Mouse (Mus musculus) neural tube, embryonic 13.5 days (tissue): Measurements from ENCODE around the gene Myo18a. TPM values are rescaled to one million over a fixed set of nuclear protein-coding genes. Genes with fewer than 3 reads are reported as not detected.
"Not testable (repeated sequence)": the region's sequence is repeated elsewhere in the genome, so short reads cannot be mapped to it uniquely, and the experiment has no call there.

Source experiments
- ATAC-seq: fragments of 200-750 bp; cut with Nextera tagmentation; 2 replicates; pipeline ENCODE4 v1.8.0; 2017; ENCODE audit warnings: low read depth, mild to moderate bottlenecking, moderate TSS enrichment, moderate library complexity
- H3K27ac ChIP-seq: fragments of 300-500 bp; sonication (generic); replicated peaks from 2 replicates; pipeline ENCODE4 v1.5.1; 2015; ENCODE audit warnings: moderate library complexity, mild to moderate bottlenecking, inconsistent platforms
- H3K27me3 ChIP-seq: fragments of 300-500 bp; sonication (generic); 2 replicates; pipeline ENCODE4 v1.6.1; 2015; ENCODE audit warnings: mild to moderate bottlenecking, inconsistent platforms
- H3K36me3 ChIP-seq: fragments of 300-500 bp; sonication (generic); 2 replicates; pipeline ENCODE4 v1.6.1; 2015; ENCODE audit warnings: mild to moderate bottlenecking, inconsistent platforms
- H3K4me1 ChIP-seq: fragments of 300-500 bp; sonication (generic); replicated peaks from 2 replicates; pipeline ENCODE4 v1.6.1; 2015; ENCODE audit warnings: inconsistent platforms
- H3K4me2 ChIP-seq: fragments of 300-500 bp; sonication (generic); 2 replicates; pipeline ENCODE4 v1.6.1; 2015; ENCODE audit warnings: inconsistent platforms, mild to moderate bottlenecking, moderate library complexity
- H3K4me3 ChIP-seq: fragments of 300-500 bp; sonication (generic); 2 replicates; pipeline ENCODE4 v1.5.1; 2015; ENCODE audit warnings: mild to moderate bottlenecking, inconsistent platforms
- H3K9ac ChIP-seq: fragments of 300-500 bp; sonication (generic); 2 replicates; pipeline ENCODE4 v1.6.1; 2015; ENCODE audit warnings: moderate library complexity, mild to moderate bottlenecking, inconsistent platforms
- H3K9me3 ChIP-seq: fragments of 300-500 bp; sonication (generic); 2 replicates; pipeline ENCODE4 v1.6.1; 2016; ENCODE audit warnings: inconsistent platforms
- WGBS: fragments of 180-500 bp; shearing (Covaris S2); methylation state at CpG from one replicate; pipeline ENCODE4 v1.1.7; 2015; 5-methylcytosine and 5-hydroxymethylcytosine counted together
- polyA plus RNA-seq: library from polyadenylated mRNA; unstranded; fragments of >200 nt; fragmentation: Nextera tagmentation; extraction: Ambion mirVana; gene quantifications from 2 replicates; pipeline ENCODE4 v1.2.1, GENCODE M21; 2015

Gene Myo18a
- polyA plus RNA-seq, result 43.2 and 44.2 TPM in 2 replicates

DNA sequence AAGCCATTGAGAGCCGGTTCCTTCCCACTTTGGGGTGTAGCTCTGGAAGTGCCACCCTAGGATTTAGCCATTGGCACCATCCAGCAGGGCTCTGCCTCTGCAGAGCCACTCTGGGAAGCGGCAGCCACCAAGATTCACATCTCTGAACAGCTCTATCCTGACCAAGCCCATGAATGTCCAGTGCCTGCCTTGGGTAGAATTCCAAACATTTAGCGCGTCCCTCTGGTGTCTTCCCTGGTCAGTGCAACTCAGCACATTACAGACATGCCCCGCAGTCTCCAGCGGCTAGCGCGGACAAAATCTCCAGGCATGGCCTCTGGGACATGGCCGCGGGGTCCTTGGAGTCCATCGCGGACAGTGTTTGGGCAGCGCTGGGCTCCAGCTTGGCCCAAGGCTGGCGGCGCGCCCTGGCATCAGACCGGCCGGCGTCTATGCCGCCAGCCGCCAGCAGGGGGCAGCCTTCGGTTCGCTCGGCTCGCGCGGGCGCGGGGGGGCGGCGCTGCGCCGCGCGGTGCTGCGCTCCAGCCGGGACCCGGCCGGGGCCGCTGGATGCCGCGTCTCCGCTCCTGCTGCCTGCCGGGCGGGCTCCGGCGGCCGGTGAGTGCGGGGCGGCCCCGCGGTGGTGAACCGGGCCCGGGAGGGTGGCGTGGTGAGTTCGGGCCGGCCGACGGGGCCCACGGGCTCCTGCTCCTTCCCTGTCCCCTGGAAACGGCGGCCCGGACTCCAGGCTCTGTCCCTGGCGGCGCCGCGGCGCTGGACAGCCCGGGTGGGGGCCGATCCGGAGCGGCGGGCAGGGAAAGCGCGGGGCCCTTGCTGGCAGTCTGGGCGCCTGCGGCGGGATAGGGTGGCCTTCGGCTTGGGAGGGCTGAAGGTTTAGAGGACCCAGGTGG lies at the start of gene Myo18a:
TSS of gene Myo18a (plus strand) at position 464 of the 890 bp plus-strand sequence.
- H3K4me3 ChIP-seq, result peak within 1 kb of the TSS; percentile 94
- no peaks in the 10 kb centered on the region for H3K27me3 ChIP-seq
- H3K4me1 ChIP-seq, result peaks cover 46% of the 10 kb centered on the region
- ATAC-seq, result peak; percentile 83
- H3K4me2 ChIP-seq, result peak within 1 kb of the TSS; percentile 81
- H3K27ac ChIP-seq, result peak within 1 kb of the TSS; percentile 97
- 2% methylated on average over 79 of the region's 79 CpGs for WGBS
- peak within 1 kb of the TSS; percentile 99 for H3K9ac ChIP-seq
- no peaks in the 10 kb centered on the region for H3K9me3 ChIP-seq
- no peaks in the 10 kb centered on the region for H3K36me3 ChIP-seq

DNA sequence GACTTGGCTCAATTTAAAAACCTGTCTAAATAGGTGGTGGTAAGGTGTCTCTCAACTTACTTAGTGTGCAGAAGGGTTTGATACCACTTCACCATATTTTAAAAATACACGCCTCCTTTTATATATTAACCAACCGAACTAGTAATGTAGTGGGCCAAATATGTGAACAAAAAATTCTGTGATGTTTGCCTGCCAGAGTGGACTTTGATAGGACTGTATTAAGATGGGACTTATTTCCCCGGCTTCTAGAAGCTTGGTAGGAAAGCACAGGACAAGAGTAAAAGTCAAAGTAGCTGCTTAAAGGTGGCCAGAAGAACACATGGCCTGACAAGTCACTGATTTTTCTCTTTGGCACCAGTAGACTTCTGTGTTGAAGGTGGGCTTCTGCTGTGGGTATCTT lies 49.3 kb upstream of the Myo18a start:
- no peaks in the 10 kb centered on the region for H3K27me3 ChIP-seq
- no peak overlapping the region for H3K4me2 ChIP-seq
- H3K27ac ChIP-seq, result no peak overlapping the region
- H3K9ac ChIP-seq, result no peak overlapping the region
- H3K4me3 ChIP-seq, result no peak overlapping the region
- WGBS, result 96% methylated on average over 3 of the region's 3 CpGs
- ATAC-seq, result no peak
- no peaks in the 10 kb centered on the region for H3K4me1 ChIP-seq
- H3K9me3 ChIP-seq, result no peaks in the 10 kb centered on the region
- H3K36me3 ChIP-seq, result peaks cover 6% of the 10 kb centered on the region; the same call in 1 of the 2 replicates

DNA sequence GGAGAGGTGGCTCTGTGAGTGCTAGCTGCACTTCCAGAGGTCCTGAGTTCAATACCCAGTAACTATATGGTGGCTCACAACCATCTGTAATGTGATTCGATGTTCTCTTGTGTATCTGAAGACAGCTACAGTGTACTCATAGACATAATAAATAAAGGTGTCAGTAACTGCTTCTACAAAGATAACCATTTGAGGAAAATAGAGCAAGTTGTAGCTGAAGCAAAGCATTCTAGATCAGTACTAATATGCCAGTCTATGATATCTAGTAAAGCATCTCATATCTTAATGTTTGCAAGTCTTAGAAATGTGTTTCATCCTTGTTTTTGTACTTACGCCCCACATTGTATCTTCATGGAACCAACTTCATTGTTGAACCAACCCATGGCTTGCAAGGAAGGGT lies 44.0 kb upstream of the Myo18a start:
- no peak overlapping the region for H3K4me2 ChIP-seq
- H3K4me3 ChIP-seq, result no peak overlapping the region
- no peaks in the 10 kb centered on the region; the same call in 1 of the 2 replicates for H3K36me3 ChIP-seq
- H3K4me1 ChIP-seq, result no peaks in the 10 kb centered on the region
- 92% methylated on average over 2 of the region's 2 CpGs for WGBS
- H3K27ac ChIP-seq, result no peak overlapping the region
- H3K9ac ChIP-seq, result no peak overlapping the region
- no peak for ATAC-seq
- no peaks in the 10 kb centered on the region for H3K27me3 ChIP-seq
- no peaks in the 10 kb centered on the region for H3K9me3 ChIP-seq

DNA sequence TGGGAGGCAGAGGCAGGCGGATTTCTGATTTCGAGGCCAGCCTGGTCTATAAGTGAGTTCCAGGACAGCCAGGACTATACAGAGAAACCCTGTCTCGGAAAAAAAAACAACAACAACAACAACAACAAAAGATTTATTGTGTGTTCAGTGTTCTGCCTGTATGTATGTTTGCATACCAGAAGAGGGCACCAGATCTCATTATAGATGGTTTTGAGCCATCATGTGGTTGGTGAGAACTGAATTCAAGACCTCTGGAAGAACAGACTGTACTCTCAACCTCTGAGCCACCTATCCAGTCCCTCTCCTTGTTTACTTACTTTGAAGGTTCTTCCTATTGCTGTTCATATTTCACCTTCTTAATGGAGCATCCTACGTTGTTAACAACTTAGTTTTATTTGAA lies 41.7 kb upstream of the Myo18a start:
- Histone ChIP-seq H3K9ac (no peak overlapping the region), H3K4me3 (no peak overlapping the region), H3K4me2 (no peak overlapping the region), H3K4me1 (peaks cover 4% of the 10 kb centered on the region; the same call in 1 of the 2 replicates), H3K27me3 (no peaks in the 10 kb centered on the region), H3K9me3 (no peaks in the 10 kb centered on the region), H3K27ac (no peak overlapping the region), H3K36me3 (no peaks in the 10 kb centered on the region)
- no peak for ATAC-seq
- WGBS, result 89% methylated on average over 4 of the region's 4 CpGs

DNA sequence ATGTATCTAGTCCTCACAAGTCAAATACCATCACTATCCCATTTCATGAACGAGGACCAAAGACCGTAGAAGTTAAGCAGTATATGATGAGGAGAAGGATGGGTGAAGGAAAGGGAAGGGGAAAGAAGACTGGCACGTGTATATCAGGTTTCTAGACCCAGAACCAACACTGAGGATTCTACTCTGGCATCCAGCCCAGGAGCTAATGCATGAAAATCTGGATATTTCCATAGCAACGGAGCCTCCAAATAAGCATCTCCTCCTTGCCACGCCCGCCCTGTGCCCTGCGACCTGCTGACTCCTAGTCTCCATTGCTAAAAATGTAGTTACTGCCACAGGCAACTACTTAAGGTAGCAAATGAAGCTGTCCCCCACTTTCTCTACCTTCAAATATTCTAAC lies 38.3 kb upstream of the Myo18a start:
- Histone ChIP-seq H3K36me3 (no peaks in the 10 kb centered on the region), H3K4me1 (peaks cover 12% of the 10 kb centered on the region; the same call in 1 of the 2 replicates), H3K4me2 (no peak overlapping the region), H3K9ac (no peak overlapping the region), H3K27ac (no peak overlapping the region), H3K27me3 (no peaks in the 10 kb centered on the region), H3K4me3 (no peak overlapping the region), H3K9me3 (no peaks in the 10 kb centered on the region)
- WGBS, result 74% methylated on average over 7 of the region's 7 CpGs
- ATAC-seq, result no peak

DNA sequence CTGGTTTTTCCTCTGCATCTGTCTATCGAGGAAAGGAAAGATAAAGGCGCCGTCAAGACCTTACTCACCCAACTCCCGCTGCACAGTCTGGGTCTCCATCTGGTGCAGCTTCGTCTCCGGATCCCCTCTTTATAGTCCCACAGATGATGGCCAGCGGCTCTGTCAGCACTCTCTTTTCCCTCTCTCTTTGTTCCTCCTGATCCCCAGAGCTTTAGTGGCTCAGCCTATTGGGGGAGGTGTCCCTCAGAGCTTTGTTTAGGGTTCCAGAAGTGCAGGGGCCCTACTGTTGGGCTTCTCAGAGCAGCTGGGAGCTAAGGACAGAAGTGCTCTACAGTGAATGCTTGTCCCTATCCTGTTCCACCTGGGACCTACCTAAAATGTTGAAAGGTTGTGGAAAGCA lies 37.9 kb upstream of the Myo18a start, which contains the start of gene Cryba1:
TSS of gene Cryba1 (minus strand) at position 101 of the 400 bp plus-strand sequence.
- Histone ChIP-seq H3K27ac (no peak within 1 kb of the TSS), H3K4me1 (peaks cover 12% of the 10 kb centered on the region; the same call in 1 of the 2 replicates), H3K9ac (no peak within 1 kb of the TSS), H3K4me2 (no peak within 1 kb of the TSS), H3K9me3 (no peaks in the 10 kb centered on the region), H3K36me3 (no peaks in the 10 kb centered on the region), H3K4me3 (no peak within 1 kb of the TSS), H3K27me3 (no peaks in the 10 kb centered on the region)
- ATAC-seq, result no peak
- WGBS, result 39% methylated on average over 7 of the region's 7 CpGs

DNA sequence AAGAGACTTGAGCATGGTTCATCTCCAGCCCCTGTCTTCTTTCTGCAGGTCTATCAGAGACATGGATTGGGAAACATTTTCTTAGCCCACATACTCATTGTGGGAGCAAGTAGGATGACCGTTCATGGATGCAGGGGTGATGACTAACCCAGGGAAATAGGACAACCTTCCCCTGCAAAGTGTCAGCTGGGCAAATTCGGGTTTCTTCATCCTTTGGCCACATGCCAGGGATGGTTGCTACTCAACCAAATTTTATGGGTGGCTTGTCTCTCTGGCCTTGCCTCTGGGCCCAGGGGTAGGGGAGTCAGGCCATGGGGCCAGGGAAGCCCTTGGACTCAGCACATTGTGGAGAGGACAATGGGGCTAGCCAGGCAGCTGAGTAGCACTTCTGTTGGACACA lies 34.5 kb upstream of the Myo18a start:
- no peak overlapping the region for H3K4me2 ChIP-seq
- H3K4me1 ChIP-seq, result peaks cover 12% of the 10 kb centered on the region; the same call in 1 of the 2 replicates
- no peak overlapping the region for H3K9ac ChIP-seq
- no peaks in the 10 kb centered on the region for H3K36me3 ChIP-seq
- no peaks in the 10 kb centered on the region for H3K9me3 ChIP-seq
- no peak overlapping the region for H3K27ac ChIP-seq
- H3K4me3 ChIP-seq, result no peak overlapping the region
- no peaks in the 10 kb centered on the region for H3K27me3 ChIP-seq
- no peak for ATAC-seq
- 47% methylated on average over 2 of the region's 2 CpGs for WGBS

DNA sequence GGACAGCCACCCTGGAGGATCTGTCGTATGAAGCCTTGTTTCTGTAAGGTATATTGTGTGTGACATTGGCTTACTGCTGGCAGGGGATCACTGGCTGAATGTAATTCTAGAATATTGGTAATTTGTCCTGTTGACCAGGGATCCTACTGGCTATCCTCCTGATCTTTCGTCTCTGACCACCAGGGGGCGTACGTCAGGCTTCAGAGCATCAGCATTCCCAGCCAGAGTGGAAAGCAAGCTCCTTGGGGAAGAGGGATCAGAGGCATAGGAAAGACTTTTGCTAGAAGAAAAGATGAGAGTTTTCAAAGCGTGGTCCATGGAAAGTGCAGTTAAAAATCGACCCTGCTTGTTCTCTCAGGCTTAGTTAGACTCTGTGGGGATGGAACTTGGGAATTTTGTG lies 25.8 kb upstream of the Myo18a start:
- no peak overlapping the region for H3K4me2 ChIP-seq
- no peaks in the 10 kb centered on the region for H3K4me1 ChIP-seq
- no peaks in the 10 kb centered on the region for H3K27me3 ChIP-seq
- H3K9me3 ChIP-seq, result no peaks in the 10 kb centered on the region
- WGBS, result 2% methylated on average over 6 of the region's 6 CpGs
- no peaks in the 10 kb centered on the region for H3K36me3 ChIP-seq
- H3K9ac ChIP-seq, result no peak overlapping the region
- no peak overlapping the region for H3K27ac ChIP-seq
- no peak for ATAC-seq
- no peak overlapping the region for H3K4me3 ChIP-seq

DNA sequence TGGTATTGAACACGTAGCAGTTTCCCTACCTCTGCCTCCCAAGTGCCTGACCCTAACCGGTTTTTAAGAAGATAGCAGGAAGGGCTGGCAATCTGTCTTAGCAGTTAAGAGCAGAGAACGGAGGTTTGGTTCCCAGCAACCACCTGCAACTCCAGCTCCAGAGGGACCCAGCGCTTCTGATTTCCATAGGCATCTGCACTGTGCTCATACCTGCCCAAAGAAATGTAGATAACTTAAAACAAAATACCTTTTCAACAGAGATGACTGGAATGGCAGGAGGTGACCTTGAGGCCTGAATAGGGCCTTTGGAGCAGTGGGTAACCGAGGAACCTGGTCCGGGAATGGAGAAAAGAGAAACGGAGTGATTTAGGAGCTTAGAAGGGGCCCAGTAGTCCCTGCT lies 24.5 kb upstream of the Myo18a start:
- Histone ChIP-seq H3K4me1 (no peaks in the 10 kb centered on the region), H3K27ac (no peak overlapping the region), H3K36me3 (no peaks in the 10 kb centered on the region), H3K4me2 (no peak overlapping the region), H3K9ac (no peak overlapping the region), H3K9me3 (no peaks in the 10 kb centered on the region), H3K4me3 (no peak overlapping the region), H3K27me3 (no peaks in the 10 kb centered on the region)
- WGBS, result 42% methylated on average over 7 of the region's 7 CpGs
- ATAC-seq, result no peak

DNA sequence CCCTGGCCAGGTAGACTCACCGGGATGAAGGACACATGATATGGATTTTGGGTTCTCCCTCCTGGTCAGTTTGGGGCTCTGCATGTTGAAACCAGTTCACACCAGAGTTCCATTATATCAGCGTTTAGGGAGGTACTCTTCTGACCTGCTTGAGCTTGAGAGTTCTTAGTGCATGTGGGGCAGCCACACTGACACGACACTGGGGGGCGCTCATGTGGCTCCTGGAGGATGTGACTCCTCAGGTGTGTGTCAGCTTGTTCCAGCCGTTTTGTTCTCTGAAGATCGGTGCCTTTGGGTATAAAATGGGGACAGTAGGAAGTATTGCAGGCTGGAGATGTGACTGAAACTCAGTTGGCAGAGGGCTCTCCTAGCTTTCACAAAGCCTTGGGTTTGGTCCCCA lies 19.1 kb upstream of the Myo18a start:
- 38% methylated on average over 6 of the region's 6 CpGs for WGBS
- Histone ChIP-seq H3K4me3 (no peak overlapping the region), H3K36me3 (no peaks in the 10 kb centered on the region), H3K27ac (no peak overlapping the region), H3K4me1 (no peaks in the 10 kb centered on the region), H3K27me3 (no peaks in the 10 kb centered on the region), H3K9ac (no peak overlapping the region), H3K4me2 (no peak overlapping the region), H3K9me3 (no peaks in the 10 kb centered on the region)
- ATAC-seq, result no peak

DNA sequence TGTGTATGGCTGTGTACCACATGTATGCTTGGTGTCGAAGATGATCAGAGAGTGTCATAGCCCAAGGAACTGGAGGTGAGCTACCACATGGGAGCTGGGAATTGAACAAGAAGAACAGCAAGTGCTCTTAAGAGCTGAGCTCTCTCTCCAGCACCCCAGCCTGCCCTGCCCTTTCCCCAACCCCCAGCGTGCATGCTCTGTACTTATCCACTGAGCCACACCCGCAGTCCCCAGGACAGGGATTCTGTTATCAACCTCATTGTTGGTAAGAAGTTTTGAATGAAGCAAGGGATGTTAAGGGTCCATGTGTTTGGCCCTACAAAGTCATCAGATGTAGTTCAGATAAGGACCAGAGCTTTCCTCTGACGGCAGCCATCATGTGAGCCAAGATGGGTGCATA lies 16.4 kb upstream of the Myo18a start:
- 91% methylated on average over 4 of the region's 4 CpGs for WGBS
- no peaks in the 10 kb centered on the region for H3K9me3 ChIP-seq
- ATAC-seq, result no peak
- H3K4me2 ChIP-seq, result no peak overlapping the region
- H3K4me1 ChIP-seq, result no peaks in the 10 kb centered on the region
- H3K4me3 ChIP-seq, result no peak overlapping the region
- H3K36me3 ChIP-seq, result no peaks in the 10 kb centered on the region
- H3K27ac ChIP-seq, result no peak overlapping the region
- no peaks in the 10 kb centered on the region for H3K27me3 ChIP-seq
- no peak overlapping the region for H3K9ac ChIP-seq

DNA sequence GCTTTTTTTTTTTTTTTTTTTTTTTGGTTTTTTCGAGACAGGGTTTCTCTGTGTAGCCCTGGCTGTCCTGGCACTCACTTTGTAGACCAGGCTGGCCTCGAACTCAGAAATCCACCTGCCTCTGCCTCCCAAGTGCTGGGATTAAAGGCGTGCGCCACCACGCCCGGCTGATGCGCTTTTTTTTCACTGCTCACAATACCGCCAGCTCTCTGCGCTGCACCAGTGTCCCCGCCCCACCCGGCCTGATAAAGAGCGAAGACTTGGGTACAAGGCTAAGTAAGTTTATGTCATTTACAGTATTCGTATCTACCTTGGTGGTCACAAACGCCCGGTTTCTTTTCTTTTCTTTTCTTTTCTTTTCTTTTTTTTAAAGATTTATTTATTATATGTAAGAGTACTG lies 15.9 kb upstream of the Myo18a start:
- not testable (repeated sequence) for H3K27me3 ChIP-seq, H3K27ac ChIP-seq, H3K36me3 ChIP-seq, H3K9me3 ChIP-seq, ATAC-seq, H3K4me3 ChIP-seq, H3K4me1 ChIP-seq, H3K4me2 ChIP-seq, H3K9ac ChIP-seq
- 94% methylated on average over 14 of the region's 15 CpGs for WGBS

DNA sequence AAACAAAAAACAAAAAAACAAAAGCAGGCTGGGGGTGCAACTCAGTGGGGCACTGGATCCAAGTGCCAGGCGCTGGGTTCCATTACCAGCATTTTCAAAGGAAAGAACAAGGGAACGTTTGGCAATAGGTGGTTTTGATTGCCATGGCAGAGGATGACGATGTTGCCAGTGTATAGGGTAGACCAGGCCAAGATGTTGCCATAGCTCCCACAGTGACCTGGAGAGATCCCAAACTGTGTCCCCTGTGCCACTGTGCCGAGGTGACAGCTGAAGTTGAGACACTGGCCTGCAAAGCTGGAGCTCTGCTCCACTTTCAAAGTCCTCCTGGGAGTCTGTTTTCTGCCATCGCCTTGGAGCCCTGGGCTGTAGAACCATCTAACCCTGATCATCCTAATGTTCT lies 14.1 kb upstream of the Myo18a start:
- Histone ChIP-seq H3K9ac (no peak overlapping the region), H3K36me3 (no peaks in the 10 kb centered on the region), H3K27me3 (no peaks in the 10 kb centered on the region), H3K27ac (no peak overlapping the region), H3K4me1 (no peaks in the 10 kb centered on the region), H3K4me3 (no peak overlapping the region), H3K4me2 (no peak overlapping the region), H3K9me3 (no peaks in the 10 kb centered on the region)
- ATAC-seq, result no peak
- 89% methylated on average over 5 of the region's 5 CpGs for WGBS
